8 mouse cellular contexts compared by ENCODE assay signal in genomic region chr4:43030780-43031230, GRCm38 (mm10). TPM values are rescaled to one million over a fixed set of nuclear protein-coding genes. Genes with fewer than 3 reads are reported as not detected.
DNase-seq lines count a peak whose midpoint lies in the region; ATAC-seq and TF ChIP-seq lines count a peak whose summit lies in the region.

No protein-coding gene starts in this region.

- H3K9ac ChIP-seq in lung, postnatal 0 days (replicated peaks; ENCODE audit: low read depth): peak overlapping the region; percentile 91
- peak overlapping the region; percentile 84 for H3K9ac ChIP-seq in forebrain, postnatal 0 days
- peak overlapping the region; percentile 91 for H3K9ac ChIP-seq in limb, embryonic 12.5 days (replicated peaks)
- peak overlapping the region; percentile 94 for H3K9ac ChIP-seq in neural tube, embryonic 13.5 days

- no peaks in the 10 kb centered on the region for H3K27me3 ChIP-seq in lung, postnatal 0 days (replicated peaks; ENCODE audit: insufficient read depth, low read length)
- no peaks in the 10 kb centered on the region for H3K27me3 ChIP-seq in forebrain, postnatal 0 days (ENCODE audit: insufficient read depth, low read length)
- H3K27me3 ChIP-seq in limb, embryonic 12.5 days: no peaks in the 10 kb centered on the region
- no peaks in the 10 kb centered on the region for H3K27me3 ChIP-seq in neural tube, embryonic 13.5 days

- peak; percentile 57 for ATAC-seq in lung, postnatal 0 days
- ATAC-seq in activated CD4-positive, CD25-positive, alpha-beta regulatory T cell, adult 4 months: peak; percentile 41
- peak; percentile 50 for ATAC-seq in forebrain, postnatal 0 days
- ATAC-seq in limb, embryonic 12.5 days (ENCODE audit: insufficient number of reproducible peaks, insufficient read depth, low FRiP score, low TSS enrichment, low read depth): peak; percentile 57
- peak; percentile 64; the same call in 1 of the 2 replicates for ATAC-seq in neural tube, embryonic 13.5 days (ENCODE audit: low read depth)

- no peak for TF ChIP-seq EP300 in lung, postnatal 0 days (IDR thresholded peaks at IDR 0.05)

- TF ChIP-seq CTCF in lung, postnatal 0 days (IDR thresholded peaks at IDR 0.05): no peak
- no peak for TF ChIP-seq CTCF in forebrain, postnatal 0 days (IDR thresholded peaks at IDR 0.05; ENCODE audit: low read depth)

- H3K4me2 ChIP-seq in lung, postnatal 0 days (replicated peaks; ENCODE audit: low read depth, low read length): peak overlapping the region; percentile 82
- peak overlapping the region; percentile 86 for H3K4me2 ChIP-seq in forebrain, postnatal 0 days (ENCODE audit: low read depth)
- peak overlapping the region; percentile 85 for H3K4me2 ChIP-seq in limb, embryonic 12.5 days
- peak overlapping the region; percentile 72 for H3K4me2 ChIP-seq in neural tube, embryonic 13.5 days

- DNase-seq in lung, postnatal 0 days (ENCODE audit: low spot score): peak; percentile 51
- DNase-seq in lung, postnatal 4 days: no peak
- no peak for DNase-seq in forebrain, postnatal 0 days
- no peak for DNase-seq in right cerebral cortex, adult 18-20 months
- DNase-seq in urinary bladder, postnatal 25 days (ENCODE audit: low spot score): no peak

- peak overlapping the region; percentile 87 for H3K27ac ChIP-seq in lung, postnatal 0 days (ENCODE audit: low read length)
- H3K27ac ChIP-seq in forebrain, postnatal 0 days (ENCODE audit: low read depth, low read length): peak overlapping the region; percentile 88
- peak overlapping the region; percentile 90 for H3K27ac ChIP-seq in limb, embryonic 12.5 days
- peak overlapping the region; percentile 92 for H3K27ac ChIP-seq in neural tube, embryonic 13.5 days (replicated peaks)

- peak overlapping the region; percentile 58 for H3K4me3 ChIP-seq in lung, postnatal 0 days (ENCODE audit: low read depth, low read length)
- peak overlapping the region; percentile 74 for H3K4me3 ChIP-seq in forebrain, postnatal 0 days (ENCODE audit: low read depth, low read length)
- peak overlapping the region; percentile 77 for H3K4me3 ChIP-seq in limb, embryonic 12.5 days (replicated peaks)
- peak overlapping the region; percentile 82 for H3K4me3 ChIP-seq in neural tube, embryonic 13.5 days

- H3K4me1 ChIP-seq in lung, postnatal 0 days (ENCODE audit: insufficient read depth, low read depth, low read length): no peaks in the 10 kb centered on the region
- peaks cover 15% of the 10 kb centered on the region for H3K4me1 ChIP-seq in forebrain, postnatal 0 days (ENCODE audit: insufficient read depth)
- H3K4me1 ChIP-seq in limb, embryonic 12.5 days (replicated peaks): peaks cover 13% of the 10 kb centered on the region
- H3K4me1 ChIP-seq in neural tube, embryonic 13.5 days (replicated peaks): peaks cover 26% of the 10 kb centered on the region

- 2% methylated on average over 28 of the region's 28 CpGs for WGBS in lung, postnatal 0 days
- 2% methylated on average over 28 of the region's 28 CpGs for WGBS in forebrain, postnatal 0 days
- 2% methylated on average over 28 of the region's 28 CpGs for WGBS in limb, embryonic 12.5 days
- WGBS in neural tube, embryonic 13.5 days: 2% methylated on average over 28 of the region's 28 CpGs

- peaks cover 33% of the 10 kb centered on the region for H3K36me3 ChIP-seq in lung, postnatal 0 days (ENCODE audit: insufficient read depth, low read length)
- peaks cover 52% of the 10 kb centered on the region for H3K36me3 ChIP-seq in forebrain, postnatal 0 days (ENCODE audit: insufficient read depth)
- H3K36me3 ChIP-seq in limb, embryonic 12.5 days: peaks cover 70% of the 10 kb centered on the region
- peaks cover 69% of the 10 kb centered on the region for H3K36me3 ChIP-seq in neural tube, embryonic 13.5 days

- H3K9me3 ChIP-seq in lung, postnatal 0 days (ENCODE audit: low read length): no peaks in the 10 kb centered on the region
- no peaks in the 10 kb centered on the region for H3K9me3 ChIP-seq in forebrain, postnatal 0 days (ENCODE audit: low read length)
- no peaks in the 10 kb centered on the region for H3K9me3 ChIP-seq in limb, embryonic 12.5 days
- H3K9me3 ChIP-seq in neural tube, embryonic 13.5 days: no peaks in the 10 kb centered on the region

RNA-seq across cellular contexts. Expression of gene Stoml2, which starts 0.7 kb away (rescaled TPM):
- 123 and 140 TPM in 2 replicates for polyA plus RNA-seq in lung, postnatal 0 days (2015; fragmentation: Nextera tagmentation; extraction: Ambion mirVana)
- 100 to 1,000 TPM; 119 to 161 TPM for polyA plus RNA-seq in activated CD4-positive, CD25-positive, alpha-beta regulatory T cell, adult 4 months (2017; shearing (Covaris generic))
- 94.4 and 120 TPM in 2 replicates for total RNA-seq in forebrain, postnatal 0 days (2014; rRNA removed)
- 233 and 240 TPM in 2 replicates for polyA plus RNA-seq in forebrain, postnatal 0 days (2015; fragmentation: Nextera tagmentation; extraction: Ambion mirVana)
- polyA plus RNA-seq in limb, embryonic 12.5 days (2016; fragmentation: Nextera tagmentation; extraction: Ambion mirVana): 344 and 353 TPM in 2 replicates
- 224 and 235 TPM in 2 replicates for polyA plus RNA-seq in neural tube, embryonic 13.5 days (2015; fragmentation: Nextera tagmentation; extraction: Ambion mirVana)

RNA-seq across cellular contexts. Expression of gene Pigo, which starts 5.2 kb away (rescaled TPM):
- 9.5 and 9.8 TPM in 2 replicates for polyA plus RNA-seq in lung, postnatal 0 days (2015; fragmentation: Nextera tagmentation; extraction: Ambion mirVana)
- polyA plus RNA-seq in activated CD4-positive, CD25-positive, alpha-beta regulatory T cell, adult 4 months (2017; shearing (Covaris generic)): 10 to 100 TPM; 14.1 to 14.6 TPM
- 15.6 and 20.3 TPM in 2 replicates for total RNA-seq in forebrain, postnatal 0 days (2014; rRNA removed)
- 16.5 and 21.9 TPM in 2 replicates for polyA plus RNA-seq in forebrain, postnatal 0 days (2015; fragmentation: Nextera tagmentation; extraction: Ambion mirVana)
- polyA plus RNA-seq in limb, embryonic 12.5 days (2016; fragmentation: Nextera tagmentation; extraction: Ambion mirVana): 27.0 and 30.3 TPM in 2 replicates
- polyA plus RNA-seq in neural tube, embryonic 13.5 days (2015; fragmentation: Nextera tagmentation; extraction: Ambion mirVana): 22.4 and 23.3 TPM in 2 replicates

RNA-seq across cellular contexts. Expression of gene Fam214b, which starts 15.2 kb away (rescaled TPM):
- 10.7 and 10.9 TPM in 2 replicates for polyA plus RNA-seq in lung, postnatal 0 days (2015; fragmentation: Nextera tagmentation; extraction: Ambion mirVana)
- 1 to 10 TPM; 2.9 to 4.0 TPM for polyA plus RNA-seq in activated CD4-positive, CD25-positive, alpha-beta regulatory T cell, adult 4 months (2017; shearing (Covaris generic))
- total RNA-seq in forebrain, postnatal 0 days (2014; rRNA removed): 35.7 and 42.3 TPM in 2 replicates
- 23.4 and 30.9 TPM in 2 replicates for polyA plus RNA-seq in forebrain, postnatal 0 days (2015; fragmentation: Nextera tagmentation; extraction: Ambion mirVana)
- polyA plus RNA-seq in limb, embryonic 12.5 days (2016; fragmentation: Nextera tagmentation; extraction: Ambion mirVana): 12.1 and 13.4 TPM in 2 replicates
- 28.4 and 29.9 TPM in 2 replicates for polyA plus RNA-seq in neural tube, embryonic 13.5 days (2015; fragmentation: Nextera tagmentation; extraction: Ambion mirVana)

RNA-seq across cellular contexts. Expression of gene Fancg, which starts 20.5 kb away (rescaled TPM):
- 6.4 and 7.9 TPM in 2 replicates for polyA plus RNA-seq in lung, postnatal 0 days (2015; fragmentation: Nextera tagmentation; extraction: Ambion mirVana)
- 10 to 100 TPM; 16.5 to 27.4 TPM for polyA plus RNA-seq in activated CD4-positive, CD25-positive, alpha-beta regulatory T cell, adult 4 months (2017; shearing (Covaris generic))
- 12.8 and 21.8 TPM in 2 replicates for total RNA-seq in forebrain, postnatal 0 days (2014; rRNA removed)
- 10.9 and 12.4 TPM in 2 replicates for polyA plus RNA-seq in forebrain, postnatal 0 days (2015; fragmentation: Nextera tagmentation; extraction: Ambion mirVana)
- 18.4 and 20.6 TPM in 2 replicates for polyA plus RNA-seq in limb, embryonic 12.5 days (2016; fragmentation: Nextera tagmentation; extraction: Ambion mirVana)
- 19.9 and 20.4 TPM in 2 replicates for polyA plus RNA-seq in neural tube, embryonic 13.5 days (2015; fragmentation: Nextera tagmentation; extraction: Ambion mirVana)

RNA-seq across cellular contexts. Expression of gene Unc13b, which starts 27.9 kb away (rescaled TPM):
- 3.0 and 4.9 TPM in 2 replicates for polyA plus RNA-seq in lung, postnatal 0 days (2015; fragmentation: Nextera tagmentation; extraction: Ambion mirVana)
- under 1 TPM in 1 of 2 experiments, not detected in 1; 0.08 TPM for polyA plus RNA-seq in activated CD4-positive, CD25-positive, alpha-beta regulatory T cell, adult 4 months (2017; shearing (Covaris generic))
- 52.9 and 54.7 TPM in 2 replicates for total RNA-seq in forebrain, postnatal 0 days (2014; rRNA removed)
- 3.3 and 6.2 TPM in 2 replicates for polyA plus RNA-seq in forebrain, postnatal 0 days (2015; fragmentation: Nextera tagmentation; extraction: Ambion mirVana)
- polyA plus RNA-seq in limb, embryonic 12.5 days (2016; fragmentation: Nextera tagmentation; extraction: Ambion mirVana): 3.5 and 4.0 TPM in 2 replicates
- 15.1 and 16.5 TPM in 2 replicates for polyA plus RNA-seq in neural tube, embryonic 13.5 days (2015; fragmentation: Nextera tagmentation; extraction: Ambion mirVana)
